In genomic region chrX:136313303-136313702, GRCm38 (mm10) we compare ENCODE assay signal across 9 mouse cellular contexts. TPM values are rescaled to one million over a fixed set of nuclear protein-coding genes. Genes with fewer than 3 reads are reported as not detected.
DNase-seq lines count a peak whose midpoint lies in the region; ATAC-seq lines count a peak whose summit lies in the region.
"Had no signal": no experiment of that assay in that cellular context is flagged by ENCODE, and none has a peak within 500 bp of the region (broad histone marks: within the 10 kb centered on the region; RNA-seq: fewer than 3 reads in every experiment).

No protein-coding gene starts in this region.

- no peak overlapping the region for H3K4me3 ChIP-seq in midbrain, embryonic 13.5 days (replicated peaks)
- H3K4me3 ChIP-seq in midbrain, embryonic 10.5 days = no peak overlapping the region
- H3K4me3 ChIP-seq in forebrain, embryonic 14.5 days (ENCODE audit: low read depth, low read length) = no peak overlapping the region
- H3K4me3 ChIP-seq in intestine, embryonic 16.5 days (ENCODE audit: low read length) = no peak overlapping the region
- H3K4me3 ChIP-seq in heart, embryonic 10.5 days = no peak overlapping the region
- H3K4me3 ChIP-seq: megakaryocyte, embryonic 14.5 days had no signal

- H3K27me3 ChIP-seq in midbrain, embryonic 13.5 days = no peaks in the 10 kb centered on the region
- 0 out of 2 replicates have a peak, but pooled peaks cover 5% of the 10 kb centered on the region for H3K27me3 ChIP-seq in midbrain, embryonic 10.5 days (ENCODE audit: low read depth, poor library complexity, severe bottlenecking)
- no peaks in the 10 kb centered on the region for H3K27me3 ChIP-seq in forebrain, embryonic 14.5 days (replicated peaks; ENCODE audit: control insufficient read depth, insufficient read depth, low read length)
- H3K27me3 ChIP-seq in intestine, embryonic 16.5 days (replicated peaks; ENCODE audit: control insufficient read depth, insufficient read depth, low read length) = no peaks in the 10 kb centered on the region
- H3K27me3 ChIP-seq in heart, embryonic 10.5 days (ENCODE audit: insufficient read depth, poor library complexity, severe bottlenecking) = no peaks in the 10 kb centered on the region

- peak overlapping the region; percentile 32 for H3K4me2 ChIP-seq in midbrain, embryonic 13.5 days (replicated peaks)
- H3K4me2 ChIP-seq in forebrain, embryonic 14.5 days (ENCODE audit: low read length) = peak overlapping the region; percentile 39; the same call in 1 of the 2 replicates
- H3K4me2 ChIP-seq in intestine, embryonic 16.5 days (ENCODE audit: low read depth, low read length) = no peak overlapping the region

- H3K9ac ChIP-seq in midbrain, embryonic 13.5 days (replicated peaks) = no peak overlapping the region
- H3K9ac ChIP-seq in forebrain, embryonic 14.5 days (ENCODE audit: low read length) = 0 out of 2 replicates have a peak overlapping the region, but pooled peaks have one; percentile 5
- H3K9ac ChIP-seq in intestine, embryonic 16.5 days (ENCODE audit: low read depth, low read length) = no peak overlapping the region

- peak overlapping the region; percentile 76 for H3K27ac ChIP-seq in midbrain, embryonic 13.5 days
- H3K27ac ChIP-seq in midbrain, embryonic 10.5 days (replicated peaks) = no peak overlapping the region
- H3K27ac ChIP-seq in forebrain, embryonic 14.5 days (ENCODE audit: low read depth, low read length) = no peak overlapping the region
- H3K27ac ChIP-seq in intestine, embryonic 16.5 days (ENCODE audit: low read length) = no peak overlapping the region
- H3K27ac ChIP-seq in heart, embryonic 10.5 days = no peak overlapping the region

- WGBS in midbrain, embryonic 13.5 days = 44% methylated on average over 4 of the region's 4 CpGs
- 47% methylated on average over 4 of the region's 4 CpGs for WGBS in midbrain, embryonic 10.5 days
- 42% methylated on average over 4 of the region's 4 CpGs for WGBS in forebrain, embryonic 14.5 days
- 27% methylated on average over 4 of the region's 4 CpGs for WGBS in intestine, embryonic 16.5 days
- WGBS in heart, embryonic 10.5 days = 58% methylated on average over 4 of the region's 4 CpGs

- no peaks in the 10 kb centered on the region for H3K9me3 ChIP-seq in midbrain, embryonic 13.5 days
- no peaks in the 10 kb centered on the region for H3K9me3 ChIP-seq in midbrain, embryonic 10.5 days (replicated peaks)
- no peaks in the 10 kb centered on the region for H3K9me3 ChIP-seq in forebrain, embryonic 14.5 days (replicated peaks; ENCODE audit: control insufficient read depth, low read length)
- H3K9me3 ChIP-seq in intestine, embryonic 16.5 days (ENCODE audit: control insufficient read depth, low read length) = no peaks in the 10 kb centered on the region
- no peaks in the 10 kb centered on the region for H3K9me3 ChIP-seq in heart, embryonic 10.5 days
- H3K9me3 ChIP-seq: megakaryocyte, embryonic 14.5 days had no signal

- H3K4me1 ChIP-seq in midbrain, embryonic 13.5 days (replicated peaks) = peaks cover 3% of the 10 kb centered on the region; the same call in 1 of the 2 replicates
- H3K4me1 ChIP-seq in midbrain, embryonic 10.5 days = peaks cover 4% of the 10 kb centered on the region; the same call in 1 of the 2 replicates
- H3K4me1 ChIP-seq in forebrain, embryonic 14.5 days (ENCODE audit: control insufficient read depth, insufficient read depth, low read length) = 0 out of 2 replicates have a peak, but pooled peaks cover 3% of the 10 kb centered on the region
- no peaks in the 10 kb centered on the region for H3K4me1 ChIP-seq in intestine, embryonic 16.5 days (ENCODE audit: control insufficient read depth, insufficient read depth, low read length)
- no peaks in the 10 kb centered on the region for H3K4me1 ChIP-seq in heart, embryonic 10.5 days
- H3K4me1 ChIP-seq: megakaryocyte, embryonic 14.5 days had no signal

- DNase-seq in midbrain, embryonic 10.5 days (ENCODE audit: low spot score) = no peak
- peak; percentile 65 for DNase-seq in forebrain, embryonic 14.5 days (ENCODE audit: low spot score)
- DNase-seq in left cerebral cortex, postnatal 25 days (ENCODE audit: low spot score in 2 of 2) = peak; percentile 21 to 49
- DNase-seq in right cerebral cortex, postnatal 4 days = peak; percentile 7
- DNase-seq in heart, embryonic 10.5 days (ENCODE audit: low spot score) = no peak
- DNase-seq: cerebellum, adult 11 months had no signal

- H3K36me3 ChIP-seq in midbrain, embryonic 13.5 days = no peaks in the 10 kb centered on the region
- no peaks in the 10 kb centered on the region for H3K36me3 ChIP-seq in midbrain, embryonic 10.5 days
- no peaks in the 10 kb centered on the region for H3K36me3 ChIP-seq in forebrain, embryonic 14.5 days (ENCODE audit: control insufficient read depth, insufficient read depth, low read length)
- H3K36me3 ChIP-seq in intestine, embryonic 16.5 days (ENCODE audit: control insufficient read depth, insufficient read depth, low read length) = no peaks in the 10 kb centered on the region
- H3K36me3 ChIP-seq in heart, embryonic 10.5 days = no peaks in the 10 kb centered on the region

- peak; percentile 80 for ATAC-seq in midbrain, embryonic 13.5 days
- ATAC-seq in forebrain, embryonic 14.5 days = peak; percentile 71
- ATAC-seq in intestine, embryonic 16.5 days = no peak

- intact Hi-C loops in left cerebral cortex, postnatal 25 days (cut with DNase I) = no loop called here

RNA-seq across cellular contexts. Expression of gene Bex3, which starts 43.2 kb away (rescaled TPM):
- polyA plus RNA-seq in midbrain, embryonic 13.5 days (2015; fragmentation: Nextera tagmentation; extraction: Ambion mirVana) = 705 TPM in 2 replicates
- 627 and 636 TPM in 2 replicates for polyA plus RNA-seq in midbrain, embryonic 10.5 days (2016; fragmentation: Nextera tagmentation; extraction: Ambion mirVana)
- 693 and 746 TPM in 2 replicates for polyA plus RNA-seq in forebrain, embryonic 14.5 days (2014; fragmentation: Nextera tagmentation; extraction: Ambion mirVana)
- 100 to 1,000 TPM; 307 to 324 TPM for total RNA-seq in left cerebral cortex, postnatal 25 days (2021)
- polyA plus RNA-seq in intestine, embryonic 16.5 days (2015; fragmentation: Nextera tagmentation; extraction: Ambion mirVana) = 355 and 360 TPM in 2 replicates
- 809 and 1,033 TPM in 2 replicates for polyA plus RNA-seq in heart, embryonic 10.5 days (2016; fragmentation: Nextera tagmentation; extraction: Ambion mirVana)

Comparison
In these comparisons a context has a peak if more than half of its experiments do, and no peak if none do; other contexts are left out.
1. DNase-seq: peak in forebrain, embryonic 14.5 days (single experiment), left cerebral cortex, postnatal 25 days (2 of 2) and right cerebral cortex, postnatal 4 days (single experiment); none in midbrain, embryonic 10.5 days (single experiment) and heart, embryonic 10.5 days (single experiment).